Mouse (Mus musculus) forebrain, embryonic 15.5 days (tissue): Measurements from ENCODE around the gene Gja4. TPM values are rescaled to one million over a fixed set of nuclear protein-coding genes. Genes with fewer than 3 reads are reported as not detected.

Source experiments
- ATAC-seq: fragments of 200-750 bp; cut with Nextera tagmentation; replicated peaks from 2 replicates; pipeline ENCODE4 v1.8.0; 2017; ENCODE audit warnings: mild to moderate bottlenecking, moderate TSS enrichment, moderate library complexity
- H3K27ac ChIP-seq: fragments of 300-500 bp; sonication (generic); replicated peaks from 2 replicates; pipeline ENCODE4 v1.5.1; 2015; ENCODE audit warnings: mild to moderate bottlenecking, inconsistent platforms
- H3K27me3 ChIP-seq: fragments of 300-500 bp; sonication (generic); 2 replicates; pipeline ENCODE4 v1.6.1; 2015; ENCODE audit warnings: inconsistent platforms
- H3K36me3 ChIP-seq: fragments of 300-500 bp; sonication (generic); 2 replicates; pipeline ENCODE4 v1.6.1; 2015; ENCODE audit warnings: mild to moderate bottlenecking, inconsistent platforms
- H3K4me1 ChIP-seq: fragments of 300-500 bp; sonication (generic); 2 replicates; pipeline ENCODE4 v1.6.1; 2015; ENCODE audit warnings: inconsistent platforms
- H3K4me2 ChIP-seq: fragments of 300-500 bp; sonication (generic); replicated peaks from 2 replicates; pipeline ENCODE4 v1.6.1; 2015; ENCODE audit warnings: mild to moderate bottlenecking, inconsistent platforms
- H3K4me3 ChIP-seq: fragments of 300-500 bp; sonication (generic); 2 replicates; pipeline ENCODE4 v1.5.1; 2015; ENCODE audit warnings: mild to moderate bottlenecking, inconsistent platforms
- H3K9ac ChIP-seq: fragments of 300-500 bp; sonication (generic); replicated peaks from 2 replicates; pipeline ENCODE4 v1.6.1; 2015; ENCODE audit warnings: mild to moderate bottlenecking, inconsistent platforms
- H3K9me3 ChIP-seq: fragments of 300-500 bp; sonication (generic); 2 replicates; pipeline ENCODE4 v1.6.1; 2016; ENCODE audit warnings: inconsistent platforms
- WGBS: fragments of 180-500 bp; shearing (Covaris S2); methylation state at CpG from one replicate; pipeline ENCODE4 v1.1.7; 2015; ENCODE audit warnings: mixed read lengths; 5-methylcytosine and 5-hydroxymethylcytosine counted together
- polyA plus RNA-seq: library from polyadenylated mRNA; unstranded; fragments of >200 nt; fragmentation: Nextera tagmentation; extraction: Ambion mirVana; gene quantifications from 2 replicates; pipeline ENCODE4 v1.2.1, GENCODE M21; 2015

Gene Gja4
- polyA plus RNA-seq, 1 experiment from 2014 or later: 13.3 TPM

- Histone ChIP-seq H3K4me3 (no peak overlapping the region), H3K9me3 (no peaks in the 10 kb centered on the region), H3K4me1 (no peaks in the 10 kb centered on the region), H3K9ac (no peak overlapping the region), H3K27ac (no peak overlapping the region), H3K36me3 (no peaks in the 10 kb centered on the region), H3K4me2 (no peak overlapping the region), H3K27me3 (no peaks in the 10 kb centered on the region)
- 72% methylated on average over 9 of the region's 9 CpGs for WGBS
- ATAC-seq: no peak
Observed at GRCm38 (mm10) chr4:127278451-127279001, 35.3 kb downstream of the Gja4 start.

- no peaks in the 10 kb centered on the region for H3K9me3 ChIP-seq
- no peaks in the 10 kb centered on the region for H3K36me3 ChIP-seq
- ATAC-seq: no peak
- no peak overlapping the region for H3K9ac ChIP-seq
- no peak overlapping the region for H3K4me3 ChIP-seq
- H3K27me3 ChIP-seq: no peaks in the 10 kb centered on the region
- 61% methylated on average over 5 of the region's 5 CpGs for WGBS
- H3K27ac ChIP-seq: no peak overlapping the region; the same call in 1 of the 2 replicates
- no peak overlapping the region for H3K4me2 ChIP-seq
- H3K4me1 ChIP-seq: no peaks in the 10 kb centered on the region
Observed at GRCm38 (mm10) chr4:127264183-127264554, 49.7 kb downstream of the Gja4 start.

GRCm38 (mm10) chr4:127263438-127264182, 50.2 kb downstream of the Gja4 start:
- H3K4me1 ChIP-seq: no peaks in the 10 kb centered on the region
- WGBS: 69% methylated on average over 19 of the region's 19 CpGs
- H3K9me3 ChIP-seq: no peaks in the 10 kb centered on the region
- no peak for ATAC-seq
- H3K36me3 ChIP-seq: no peaks in the 10 kb centered on the region
- H3K9ac ChIP-seq: no peak overlapping the region
- no peak overlapping the region for H3K4me3 ChIP-seq
- H3K27ac ChIP-seq: no peak overlapping the region; the same call in 1 of the 2 replicates
- H3K27me3 ChIP-seq: no peaks in the 10 kb centered on the region
- H3K4me2 ChIP-seq: no peak overlapping the region

GRCm38 (mm10) chr4:127261601-127262000, 52.2 kb downstream of the Gja4 start:
- Histone ChIP-seq H3K4me3 (no peak overlapping the region), H3K27ac (no peak overlapping the region), H3K4me2 (no peak overlapping the region), H3K9me3 (no peaks in the 10 kb centered on the region), H3K27me3 (no peaks in the 10 kb centered on the region), H3K4me1 (no peaks in the 10 kb centered on the region), H3K9ac (no peak overlapping the region), H3K36me3 (no peaks in the 10 kb centered on the region)
- no peak for ATAC-seq
- 90% methylated on average over 14 of the region's 14 CpGs for WGBS

Other genes with a start within 250 kb of the Gja4 start
- 32.6 and 35.0 TPM in 2 replicates for gene Zmym6, start 236.7 kb downstream of the Gja4 start, polyA plus RNA-seq
- 13.1 and 14.2 TPM in 2 replicates for gene Tmem35b, start 190.3 kb downstream of the Gja4 start, polyA plus RNA-seq
- gene Dlgap3, start 144.8 kb downstream of the Gja4 start, polyA plus RNA-seq: 11.6 and 12.5 TPM in 2 replicates
- 52.2 and 53.8 TPM in 2 replicates for gene Smim12, start 70.3 kb downstream of the Gja4 start, polyA plus RNA-seq
- gene Gjb3, start 16.8 kb upstream of the Gja4 start, polyA plus RNA-seq: not detected in 2 replicates
- gene Gjb4, start 40.0 kb upstream of the Gja4 start, polyA plus RNA-seq: 0.17 TPM in 1 of 2 replicates, not detected in the other
- 0.14 TPM in 1 of 2 replicates, not detected in the other for gene Gjb5, start 44.1 kb upstream of the Gja4 start, polyA plus RNA-seq